Mouse (Mus musculus) layer of hippocampus, postnatal 36 days (tissue): ENCODE measurements at regions not wholly inside any gene's neighbourhood (a gene's known extent, or its start where the extent isn't known, plus 50 kb on each side); places are given as distances from the start of the nearest gene placed in this dataset.
A peak's percentile ranks its signal among the peaks of the same experiment; 100 is the strongest.

Experiments used
- DNase-seq, 2 experiments: peaks; one replicate each; pipeline ENCODE4 v3.0.0; 2022

GRCm38 (mm10) chr10:19127581-19128291 is 112.3 kb upstream of the Tnfaip3 start:
- no peak for DNase-seq

- DNase-seq = no peak
Observed at GRCm38 (mm10) chr10:19126922-19127321, 111.5 kb upstream of the Tnfaip3 start.

GRCm38 (mm10) chr10:19126438-19126837 is 111.0 kb upstream of the Tnfaip3 start:
- no peak for DNase-seq

- no peak for DNase-seq
Observed at GRCm38 (mm10) chr10:19123691-19124090, 108.2 kb upstream of the Tnfaip3 start.

GRCm38 (mm10) chr10:19122221-19122620 is 106.8 kb upstream of the Tnfaip3 start:
- DNase-seq = peak; percentile 41 to 45

- no peak for DNase-seq
Observed at GRCm38 (mm10) chr10:19119281-19120049, 104.0 kb upstream of the Tnfaip3 start.

GRCm38 (mm10) chr10:19118569-19119280 is 103.3 kb upstream of the Tnfaip3 start:
- no peak for DNase-seq

GRCm38 (mm10) chr10:19117071-19117605 is 101.7 kb upstream of the Tnfaip3 start:
- DNase-seq = no peak

GRCm38 (mm10) chr10:19112459-19112858 is 97.0 kb upstream of the Tnfaip3 start:
- DNase-seq = no peak

- no peak for DNase-seq
Observed at GRCm38 (mm10) chr10:19105231-19105681, 89.8 kb upstream of the Tnfaip3 start.

- no peak for DNase-seq
Observed at GRCm38 (mm10) chr10:19104671-19105203, 89.3 kb upstream of the Tnfaip3 start.

GRCm38 (mm10) chr10:19099369-19100285 is 84.2 kb upstream of the Tnfaip3 start:
- no peak for DNase-seq

- DNase-seq = peak; percentile 7 to 17
Observed at GRCm38 (mm10) chr10:19094297-19094696, 78.8 kb upstream of the Tnfaip3 start.

GRCm38 (mm10) chr10:19093689-19094088 is 78.2 kb upstream of the Tnfaip3 start:
- DNase-seq = no peak

- DNase-seq = no peak
Observed at GRCm38 (mm10) chr10:19091949-19092348, 76.5 kb upstream of the Tnfaip3 start.

- no peak for DNase-seq
Observed at GRCm38 (mm10) chr10:19091110-19091509, 75.7 kb upstream of the Tnfaip3 start.

GRCm38 (mm10) chr10:19086995-19087394 is 71.5 kb upstream of the Tnfaip3 start:
- DNase-seq = no peak

GRCm38 (mm10) chr10:19082136-19082535 is 66.7 kb upstream of the Tnfaip3 start:
- DNase-seq = no peak

GRCm38 (mm10) chr10:19078047-19078446 is 62.6 kb upstream of the Tnfaip3 start:
- no peak for DNase-seq

- no peak for DNase-seq
Observed at GRCm38 (mm10) chr10:19068377-19068776, 52.9 kb upstream of the Tnfaip3 start.

GRCm38 (mm10) chr10:19067623-19068022 is 52.2 kb upstream of the Tnfaip3 start:
- DNase-seq = no peak
